Mouse (Mus musculus): Measurements from ENCODE around the gene Polr2a.
"Not testable (repeated sequence)": the region's sequence is repeated elsewhere in the genome, so short reads cannot be mapped to it uniquely, and the experiment has no call there.

Gene Polr2a

GRCm38 (mm10) chr11:69754701-69755100 is 3.7 kb downstream of the Polr2a start:
- DNase-seq (ENCODE audit: low spot score in 2 of 2), result no peak

GRCm38 (mm10) chr11:69754233-69754632 is 4.2 kb downstream of the Polr2a start:
- no peak for DNase-seq (ENCODE audit: low spot score in 2 of 2)

GRCm38 (mm10) chr11:69752686-69753085 is 5.8 kb downstream of the Polr2a start:
- DNase-seq (ENCODE audit: low spot score in 2 of 2), result no peak

- DNase-seq (ENCODE audit: low spot score in 2 of 2), result no peak
Measured at GRCm38 (mm10) chr11:69751635-69752034, 6.8 kb downstream of the Polr2a start.

GRCm38 (mm10) chr11:69731408-69731807 is 27.0 kb downstream of the Polr2a start:
- not testable (repeated sequence) for DNase-seq (ENCODE audit: low spot score in 2 of 2)

- peak in 1 of 2 experiments; percentile 58 for DNase-seq (ENCODE audit: low spot score in 2 of 2)
Measured at GRCm38 (mm10) chr11:69729063-69729462, 29.4 kb downstream of the Polr2a start.

GRCm38 (mm10) chr11:69725951-69726350 is 32.5 kb downstream of the Polr2a start:
- DNase-seq (ENCODE audit: low spot score in 2 of 2), result no peak

GRCm38 (mm10) chr11:69723074-69723473 is 35.4 kb downstream of the Polr2a start:
- DNase-seq (ENCODE audit: low spot score in 2 of 2), result no peak

- no peak for DNase-seq (ENCODE audit: low spot score in 2 of 2)
Measured at GRCm38 (mm10) chr11:69720852-69721251, 37.6 kb downstream of the Polr2a start.

- DNase-seq (ENCODE audit: low spot score in 2 of 2), result no peak
Measured at GRCm38 (mm10) chr11:69719423-69719822, 39.0 kb downstream of the Polr2a start.

- no peak for DNase-seq (ENCODE audit: low spot score in 2 of 2)
Measured at GRCm38 (mm10) chr11:69718661-69719060, 39.8 kb downstream of the Polr2a start.

GRCm38 (mm10) chr11:69716953-69717352 is 41.5 kb downstream of the Polr2a start:
- no peak for DNase-seq (ENCODE audit: low spot score in 2 of 2)

GRCm38 (mm10) chr11:69715929-69716328 is 42.5 kb downstream of the Polr2a start:
- no peak for DNase-seq (ENCODE audit: low spot score in 2 of 2)

- peak in 1 of 2 experiments; percentile 40 for DNase-seq (ENCODE audit: low spot score in 2 of 2)
Measured at GRCm38 (mm10) chr11:69715482-69715881, 43.0 kb downstream of the Polr2a start.

- no peak for DNase-seq (ENCODE audit: low spot score in 2 of 2)
Measured at GRCm38 (mm10) chr11:69714636-69715329, 43.7 kb downstream of the Polr2a start.

- DNase-seq (ENCODE audit: low spot score in 2 of 2), result no peak
Measured at GRCm38 (mm10) chr11:69712954-69713672, 45.3 kb downstream of the Polr2a start.

- DNase-seq (ENCODE audit: low spot score in 2 of 2), result no peak
Measured at GRCm38 (mm10) chr11:69711082-69711481, 47.4 kb downstream of the Polr2a start.

GRCm38 (mm10) chr11:69710470-69710869 is 48.0 kb downstream of the Polr2a start:
- no peak for DNase-seq (ENCODE audit: low spot score in 2 of 2)

- DNase-seq (ENCODE audit: low spot score in 2 of 2), result no peak
Measured at GRCm38 (mm10) chr11:69709554-69710446, 48.6 kb downstream of the Polr2a start.

- no peak for DNase-seq (ENCODE audit: low spot score in 2 of 2)
Measured at GRCm38 (mm10) chr11:69708614-69709265, 49.7 kb downstream of the Polr2a start.

GRCm38 (mm10) chr11:69707873-69708381 is 50.5 kb downstream of the Polr2a start:
- DNase-seq (ENCODE audit: low spot score in 2 of 2), result no peak
